Mouse (Mus musculus) retina, adult 2 months (tissue): ENCODE measurements around the gene Ntn5.
A peak's percentile ranks its signal among the peaks of the same experiment; 100 is the strongest.
"Not testable (repeated sequence)": the region's sequence is repeated elsewhere in the genome, so short reads cannot be mapped to it uniquely, and the experiment has no call there.

ENCODE experiments used
- DNase-seq: peaks from one replicate; pipeline ENCODE4 v3.0.0-alpha.2; 2012; ENCODE audit warnings: low read depth, low spot score

The Ntn5 gene

GRCm38 (mm10) chr7:45654424-45655047 lies 29.3 kb upstream of the Ntn5 start:
- DNase-seq, result no peak

- DNase-seq, result no peak
These were observed 22.9 kb upstream of the Ntn5 start for GRCm38 (mm10) chr7:45660746-45661478.

- not testable (repeated sequence) for DNase-seq
These were observed 22.1 kb upstream of the Ntn5 start for GRCm38 (mm10) chr7:45661702-45662101.

GRCm38 (mm10) chr7:45665303-45666138 lies 18.3 kb upstream of the Ntn5 start:
- no peak for DNase-seq

- DNase-seq, result no peak
These were observed 17.7 kb upstream of the Ntn5 start, which contains the start of gene Fut2 for GRCm38 (mm10) chr7:45666161-45666560. Gene Fut2, minus strand, starts transcription at chr7:45666394.

- DNase-seq, result no peak
These were observed 16.1 kb upstream of the Ntn5 start for GRCm38 (mm10) chr7:45667761-45668160.

- no peak for DNase-seq
These were observed 14.9 kb upstream of the Ntn5 start for GRCm38 (mm10) chr7:45668921-45669320.

GRCm38 (mm10) chr7:45677627-45678295 lies 6.1 kb upstream of the Ntn5 start:
- DNase-seq, result no peak

- DNase-seq, result no peak
These were observed 5.3 kb upstream of the Ntn5 start for GRCm38 (mm10) chr7:45678513-45678912.

- no peak for DNase-seq
These were observed 3.7 kb upstream of the Ntn5 start for GRCm38 (mm10) chr7:45679966-45680621.

GRCm38 (mm10) chr7:45681046-45681736 lies 2.6 kb upstream of the Ntn5 start:
- no peak for DNase-seq

GRCm38 (mm10) chr7:45682144-45683126 lies 1.4 kb upstream of the Ntn5 start:
- DNase-seq, result peak; percentile 63

- no peak for DNase-seq
These were observed 2.0 kb downstream of the Ntn5 start for GRCm38 (mm10) chr7:45685811-45686210.

GRCm38 (mm10) chr7:45686841-45687240 lies 3.0 kb downstream of the Ntn5 start:
- DNase-seq, result no peak

GRCm38 (mm10) chr7:45689099-45689498 lies 5.3 kb downstream of the Ntn5 start:
- no peak for DNase-seq

- DNase-seq, result no peak
These were observed 6.0 kb downstream of the Ntn5 start for GRCm38 (mm10) chr7:45689800-45690199.

- DNase-seq, result no peak
These were observed 8.5 kb downstream of the Ntn5 start for GRCm38 (mm10) chr7:45692364-45692763.

GRCm38 (mm10) chr7:45693921-45694591 lies 10.2 kb downstream of the Ntn5 start, which contains the start of gene Sec1:
Gene Sec1, minus strand, starts transcription at chr7:45694402.
- DNase-seq, result no peak

- DNase-seq, result no peak
These were observed 11.3 kb downstream of the Ntn5 start for GRCm38 (mm10) chr7:45695098-45695497.
